Mouse (Mus musculus): Measurements from ENCODE around the gene Pnpla1.

DNA sequence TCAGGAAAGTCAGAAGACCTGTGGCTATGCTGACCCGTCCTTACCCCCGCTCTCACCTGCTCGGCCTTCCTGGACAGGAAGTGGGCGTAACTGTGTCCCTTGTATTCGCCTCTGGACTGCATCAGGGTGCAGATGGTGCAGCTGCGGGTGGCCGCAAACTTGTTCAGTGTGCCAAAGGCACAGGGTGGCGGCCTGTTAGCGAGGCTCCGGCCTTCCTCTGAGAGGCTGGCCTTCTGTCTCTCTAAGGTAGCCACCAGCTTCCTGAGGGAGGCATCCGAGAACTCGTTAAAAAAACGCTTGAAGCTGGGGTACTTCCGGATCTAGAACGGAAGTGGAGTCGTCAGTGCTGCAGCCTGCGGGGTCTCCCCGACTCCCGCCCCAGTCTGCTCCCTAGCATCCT is 41.2 kb downstream of the Pnpla1 start:
- TF ChIP-seq CTCF (IDR thresholded peaks at IDR 0.05; ENCODE audit: borderline replicate concordance, insufficient read depth, low read length) (no peak), POLR2A (IDR thresholded peaks at IDR 0.05; ENCODE audit: low read depth, low read length) (no peak)

Data from embryonic fibroblast, embryonic 13.5 days (primary cell).